Mouse (Mus musculus): ENCODE data around the gene Sept9.

Sept9 gene

DNA sequence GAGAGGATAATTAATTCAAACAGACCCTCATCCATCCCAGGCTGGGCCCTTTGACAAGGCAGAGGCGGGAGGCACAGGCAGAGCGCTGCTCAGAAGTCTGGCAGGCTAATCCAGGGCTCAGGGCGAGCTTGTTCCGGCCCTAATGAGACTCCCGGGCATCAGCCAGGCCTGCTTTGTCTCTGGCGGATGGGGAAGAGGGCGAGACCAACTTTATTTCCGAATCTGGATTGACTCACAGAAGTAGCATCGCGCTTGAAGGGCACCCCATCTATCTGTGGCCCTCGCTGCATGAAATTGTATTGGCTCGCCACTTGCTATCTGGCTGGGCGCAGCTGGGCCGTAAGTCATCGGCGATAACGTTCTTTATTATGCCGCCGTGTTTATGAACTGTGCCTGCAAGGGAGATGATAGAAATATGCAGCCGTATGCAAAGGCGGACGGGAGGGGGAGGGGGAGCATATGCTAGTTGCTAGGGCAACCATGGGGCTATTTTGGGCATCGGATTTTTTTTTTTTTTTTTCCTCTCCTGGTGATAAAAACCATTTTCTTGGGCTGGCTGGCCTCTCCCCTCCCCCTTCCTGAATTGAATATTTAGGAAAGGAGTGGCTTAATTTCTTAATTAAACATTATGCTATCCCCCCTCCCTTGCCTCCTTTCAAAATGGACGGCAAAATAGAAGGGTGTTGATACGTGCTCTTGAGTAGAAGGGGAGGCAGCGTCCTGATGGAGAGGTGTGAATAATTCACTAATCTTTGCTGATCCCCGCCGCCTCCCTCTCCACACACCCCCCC lies 208.4 kb downstream of the Sept9 start:
- peak; percentile 89 for DNase-seq (ENCODE audit: low spot score)

DNA sequence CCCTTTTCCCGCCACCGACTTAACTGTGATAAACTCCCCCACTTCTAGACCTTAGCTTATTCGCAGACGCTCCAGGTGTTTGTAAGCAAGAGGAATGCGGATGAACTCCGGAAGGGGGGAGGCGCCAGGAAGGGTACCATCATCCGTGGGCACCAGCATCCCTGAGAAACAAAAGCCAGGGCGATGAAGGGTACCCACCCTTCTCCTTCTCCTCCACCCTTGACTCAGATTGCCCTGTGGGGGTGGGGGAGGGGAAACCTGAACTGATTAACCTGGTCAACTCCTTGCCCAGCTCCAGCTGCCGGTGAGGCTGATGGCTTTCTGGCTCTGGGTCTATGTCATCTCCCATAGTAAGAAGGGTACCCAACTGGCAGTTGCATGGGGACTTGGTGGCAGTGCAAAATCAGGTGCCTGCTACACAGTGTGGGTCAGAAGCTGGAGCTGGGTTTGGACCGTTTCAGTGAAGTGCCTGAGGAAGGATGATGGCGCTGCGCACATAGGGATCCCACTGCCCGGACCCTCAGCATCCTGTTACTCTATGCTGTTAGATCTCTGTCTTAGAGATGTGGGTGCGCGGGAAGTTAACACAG lies 209.1 kb downstream of the Sept9 start:
- DNase-seq (ENCODE audit: low spot score) = no peak

DNA sequence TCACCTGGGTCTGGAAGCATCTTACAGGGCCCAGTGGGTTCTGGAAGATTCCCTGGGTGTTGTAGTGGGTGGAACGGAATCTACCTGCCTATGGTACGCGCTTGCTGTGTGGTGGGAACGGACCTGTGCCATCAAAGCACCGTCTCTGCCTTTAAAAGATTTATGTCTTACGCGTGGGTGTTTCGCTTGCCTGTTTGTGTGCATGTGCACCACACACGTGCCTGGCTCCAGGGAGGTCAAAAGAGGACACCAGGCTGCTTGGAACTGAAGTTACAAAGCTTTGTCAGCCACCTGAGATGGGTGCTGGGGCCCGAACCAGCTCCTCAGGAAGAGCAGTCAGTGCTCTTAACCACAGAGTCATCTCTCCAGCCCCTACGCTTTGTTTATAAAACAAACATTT lies 209.9 kb downstream of the Sept9 start:
- DNase-seq (ENCODE audit: low spot score) = peak; percentile 30

DNA sequence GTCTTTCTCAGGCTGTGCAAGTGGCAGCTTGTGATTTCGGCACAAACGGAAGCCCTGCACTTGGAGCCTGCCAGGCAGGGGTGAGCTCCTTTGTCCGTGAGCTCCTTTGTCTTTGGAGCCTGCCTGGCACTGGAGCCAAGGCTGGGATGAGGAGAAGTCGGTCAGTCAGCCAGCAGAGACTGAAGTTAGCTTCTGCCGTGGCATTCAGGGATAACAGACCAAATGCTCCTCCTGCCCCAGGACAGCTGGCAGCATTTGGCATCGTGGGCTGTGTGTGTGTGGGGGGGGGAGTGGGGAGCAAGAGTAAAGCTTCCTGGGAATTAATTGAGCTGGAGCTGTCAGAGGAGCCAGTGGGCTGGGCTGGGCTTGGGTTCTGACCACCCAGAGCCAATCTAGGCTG lies 210.6 kb downstream of the Sept9 start:
- no peak for DNase-seq (ENCODE audit: low spot score)

DNA sequence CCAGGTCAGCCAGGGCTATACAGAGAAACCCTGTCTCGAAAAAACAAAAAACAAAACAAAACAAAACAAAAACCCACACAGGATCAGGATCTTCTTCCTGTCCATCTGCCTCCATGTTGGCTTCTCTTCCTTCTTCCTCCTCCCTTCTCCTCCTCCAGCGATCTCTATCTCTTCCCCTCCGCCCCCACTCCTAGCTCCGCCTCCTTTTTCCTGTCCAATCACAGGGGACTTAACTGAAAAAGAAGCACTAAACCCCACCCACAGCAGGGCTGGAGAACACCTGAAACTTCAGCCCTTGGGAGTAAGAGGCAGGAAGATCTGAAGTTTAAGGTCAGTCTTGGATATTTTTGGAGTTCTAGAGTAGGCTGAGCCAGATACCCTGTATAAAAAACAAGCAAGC lies 212.2 kb downstream of the Sept9 start:
- no peak for DNase-seq (ENCODE audit: low spot score)

All from embryo, embryonic 10 days (tissue).